Mouse (Mus musculus) embryonic facial prominence, embryonic 12.5 days (tissue): ENCODE measurements at regions not wholly inside any gene's neighbourhood (a gene's known extent, or its start where the extent isn't known, plus 50 kb on each side); places are given as distances from the start of the nearest gene placed in this dataset.
"Not testable (repeated sequence)": the region's sequence is repeated elsewhere in the genome, so short reads cannot be mapped to it uniquely, and the experiment has no call there.

Experiments used
- ATAC-seq: fragments of 200-750 bp; cut with Nextera tagmentation; 2 replicates; pipeline ENCODE4 v1.8.0; 2017; ENCODE audit not compliant: insufficient number of reproducible peaks, insufficient read depth, low FRiP score, low TSS enrichment
- H3K27ac ChIP-seq: fragments of 300-500 bp; sonication (generic); 2 replicates; pipeline ENCODE4 v1.5.1; 2016; ENCODE audit warnings: mild to moderate bottlenecking
- H3K27me3 ChIP-seq: fragments of 300-500 bp; sonication (generic); 2 replicates; pipeline ENCODE4 v1.6.1; 2016; ENCODE audit warnings: mild to moderate bottlenecking, moderate library complexity
- H3K36me3 ChIP-seq: fragments of 300-500 bp; sonication (generic); 2 replicates; pipeline ENCODE4 v1.6.1; 2016; ENCODE audit warnings: mild to moderate bottlenecking
- H3K4me1 ChIP-seq: fragments of 300-500 bp; sonication (generic); 2 replicates; pipeline ENCODE4 v1.6.1; 2016
- H3K4me2 ChIP-seq: fragments of 300-500 bp; sonication (generic); replicated peaks from 2 replicates; pipeline ENCODE4 v1.6.1; 2016; ENCODE audit warnings: mild to moderate bottlenecking, moderate library complexity
- H3K4me3 ChIP-seq: fragments of 300-500 bp; sonication (generic); 2 replicates; pipeline ENCODE4 v1.5.1; 2016; ENCODE audit warnings: mild to moderate bottlenecking
- H3K9ac ChIP-seq: fragments of 300-500 bp; sonication (generic); 2 replicates; pipeline ENCODE4 v1.6.1; 2016; ENCODE audit warnings: mild to moderate bottlenecking, moderate library complexity
- H3K9me3 ChIP-seq: fragments of 300-500 bp; sonication (generic); 2 replicates; pipeline ENCODE4 v1.6.1; 2016; ENCODE audit warnings: mild to moderate bottlenecking, moderate library complexity
- WGBS: fragments of 180-500 bp; shearing (Covaris S2); methylation state at CpG from one replicate; pipeline ENCODE4 v1.1.7; 2016; 5-methylcytosine and 5-hydroxymethylcytosine counted together

GRCm38 (mm10) chr3:117061831-117062230 lies 93.0 kb upstream of the Palmd start:
- no peak overlapping the region for H3K4me2 ChIP-seq
- H3K27ac ChIP-seq: no peak overlapping the region
- WGBS: 75% methylated on average over 1 of the region's 1 CpGs
- H3K9me3 ChIP-seq: no peaks in the 10 kb centered on the region
- no peak overlapping the region for H3K4me3 ChIP-seq
- no peaks in the 10 kb centered on the region for H3K27me3 ChIP-seq
- no peaks in the 10 kb centered on the region for H3K4me1 ChIP-seq
- no peak overlapping the region for H3K9ac ChIP-seq
- ATAC-seq: no peak
- no peaks in the 10 kb centered on the region for H3K36me3 ChIP-seq

- Histone ChIP-seq H3K4me1 (no peaks in the 10 kb centered on the region), H3K27ac (no peak overlapping the region), H3K9me3 (no peaks in the 10 kb centered on the region), H3K27me3 (no peaks in the 10 kb centered on the region), H3K36me3 (no peaks in the 10 kb centered on the region), H3K9ac (no peak overlapping the region), H3K4me2 (no peak overlapping the region), H3K4me3 (no peak overlapping the region)
- WGBS: 66% methylated on average over 6 of the region's 6 CpGs
- no peak for ATAC-seq
These were observed 92.4 kb upstream of the Palmd start for GRCm38 (mm10) chr3:117061182-117061581.

GRCm38 (mm10) chr3:117054711-117055110 lies 85.9 kb upstream of the Palmd start:
- not testable (repeated sequence) for ATAC-seq, H3K27ac ChIP-seq, H3K9ac ChIP-seq, H3K4me1 ChIP-seq, H3K27me3 ChIP-seq, H3K4me2 ChIP-seq, H3K36me3 ChIP-seq, H3K9me3 ChIP-seq, H3K4me3 ChIP-seq
- 90% methylated on average over 3 of the region's 3 CpGs for WGBS

- Histone ChIP-seq H3K9me3 (no peaks in the 10 kb centered on the region), H3K27me3 (no peaks in the 10 kb centered on the region), H3K27ac (no peak overlapping the region), H3K9ac (no peak overlapping the region), H3K4me1 (no peaks in the 10 kb centered on the region), H3K4me2 (no peak overlapping the region), H3K36me3 (no peaks in the 10 kb centered on the region), H3K4me3 (no peak overlapping the region)
- 86% methylated on average over 3 of the region's 3 CpGs for WGBS
- ATAC-seq: no peak
These were observed 82.6 kb upstream of the Palmd start for GRCm38 (mm10) chr3:117051431-117051830.

GRCm38 (mm10) chr3:117050909-117051308 lies 82.1 kb upstream of the Palmd start:
- H3K4me1 ChIP-seq: no peaks in the 10 kb centered on the region
- H3K9ac ChIP-seq: no peak overlapping the region
- WGBS: 67% methylated on average over 3 of the region's 3 CpGs
- H3K27me3 ChIP-seq: no peaks in the 10 kb centered on the region
- no peak for ATAC-seq
- H3K4me2 ChIP-seq: no peak overlapping the region
- H3K9me3 ChIP-seq: no peaks in the 10 kb centered on the region
- no peak overlapping the region for H3K27ac ChIP-seq
- no peaks in the 10 kb centered on the region for H3K36me3 ChIP-seq
- H3K4me3 ChIP-seq: no peak overlapping the region

GRCm38 (mm10) chr3:117049410-117049809 lies 80.6 kb upstream of the Palmd start:
- WGBS: 72% methylated on average over 3 of the region's 3 CpGs
- Histone ChIP-seq H3K4me3 (no peak overlapping the region), H3K27me3 (no peaks in the 10 kb centered on the region), H3K4me2 (no peak overlapping the region), H3K9me3 (no peaks in the 10 kb centered on the region), H3K27ac (no peak overlapping the region), H3K36me3 (no peaks in the 10 kb centered on the region), H3K9ac (no peak overlapping the region), H3K4me1 (no peaks in the 10 kb centered on the region)
- ATAC-seq: no peak

- H3K9ac ChIP-seq: no peak overlapping the region
- H3K4me1 ChIP-seq: no peaks in the 10 kb centered on the region
- H3K9me3 ChIP-seq: no peaks in the 10 kb centered on the region
- 81% methylated on average over 4 of the region's 4 CpGs for WGBS
- no peaks in the 10 kb centered on the region for H3K27me3 ChIP-seq
- H3K4me2 ChIP-seq: no peak overlapping the region
- H3K4me3 ChIP-seq: no peak overlapping the region
- ATAC-seq: no peak
- no peak overlapping the region for H3K27ac ChIP-seq
- no peaks in the 10 kb centered on the region for H3K36me3 ChIP-seq
These were observed 76.0 kb upstream of the Palmd start for GRCm38 (mm10) chr3:117044809-117045208.

- WGBS: 66% methylated on average over 2 of the region's 2 CpGs
- H3K4me1 ChIP-seq: no peaks in the 10 kb centered on the region
- no peak for ATAC-seq
These were observed 75.5 kb upstream of the Palmd start for GRCm38 (mm10) chr3:117044304-117044703.

GRCm38 (mm10) chr3:117038928-117039300 lies 70.1 kb upstream of the Palmd start:
- WGBS: 83% methylated on average over 1 of the region's 1 CpGs
- Histone ChIP-seq H3K9ac (no peak overlapping the region), H3K4me2 (no peak overlapping the region)

More at GRCm38 (mm10) chr3:117044304-117044703, 75.5 kb upstream of the Palmd start:
- Histone ChIP-seq H3K36me3 (no peaks in the 10 kb centered on the region), H3K9me3 (no peaks in the 10 kb centered on the region), H3K9ac (no peak overlapping the region), H3K4me2 (no peak overlapping the region), H3K4me3 (no peak overlapping the region), H3K27ac (no peak overlapping the region), H3K27me3 (no peaks in the 10 kb centered on the region)

GRCm38 (mm10) chr3:117038280-117038927 lies 69.6 kb upstream of the Palmd start:
- Histone ChIP-seq H3K27ac (no peak overlapping the region), H3K27me3 (no peaks in the 10 kb centered on the region), H3K4me3 (no peak overlapping the region), H3K36me3 (no peaks in the 10 kb centered on the region), H3K4me1 (no peaks in the 10 kb centered on the region), H3K4me2 (no peak overlapping the region), H3K9ac (no peak overlapping the region), H3K9me3 (no peaks in the 10 kb centered on the region)
- WGBS: 61% methylated on average over 4 of the region's 4 CpGs
- no peak for ATAC-seq

More at GRCm38 (mm10) chr3:117038928-117039300, 70.1 kb upstream of the Palmd start:
- no peak for ATAC-seq
- Histone ChIP-seq H3K27me3 (no peaks in the 10 kb centered on the region), H3K36me3 (no peaks in the 10 kb centered on the region), H3K9me3 (no peaks in the 10 kb centered on the region), H3K27ac (no peak overlapping the region), H3K4me1 (no peaks in the 10 kb centered on the region), H3K4me3 (no peak overlapping the region)
